Mouse (Mus musculus) forelimb bud, embryonic 11.5 days (tissue): ENCODE data around the gene Tut1.

Experiments
- DNase-seq: peaks from one replicate; pipeline ENCODE4 v3.0.0-alpha.2; 2012; ENCODE audit warnings: low read depth, low spot score

Tut1 gene

DNA sequence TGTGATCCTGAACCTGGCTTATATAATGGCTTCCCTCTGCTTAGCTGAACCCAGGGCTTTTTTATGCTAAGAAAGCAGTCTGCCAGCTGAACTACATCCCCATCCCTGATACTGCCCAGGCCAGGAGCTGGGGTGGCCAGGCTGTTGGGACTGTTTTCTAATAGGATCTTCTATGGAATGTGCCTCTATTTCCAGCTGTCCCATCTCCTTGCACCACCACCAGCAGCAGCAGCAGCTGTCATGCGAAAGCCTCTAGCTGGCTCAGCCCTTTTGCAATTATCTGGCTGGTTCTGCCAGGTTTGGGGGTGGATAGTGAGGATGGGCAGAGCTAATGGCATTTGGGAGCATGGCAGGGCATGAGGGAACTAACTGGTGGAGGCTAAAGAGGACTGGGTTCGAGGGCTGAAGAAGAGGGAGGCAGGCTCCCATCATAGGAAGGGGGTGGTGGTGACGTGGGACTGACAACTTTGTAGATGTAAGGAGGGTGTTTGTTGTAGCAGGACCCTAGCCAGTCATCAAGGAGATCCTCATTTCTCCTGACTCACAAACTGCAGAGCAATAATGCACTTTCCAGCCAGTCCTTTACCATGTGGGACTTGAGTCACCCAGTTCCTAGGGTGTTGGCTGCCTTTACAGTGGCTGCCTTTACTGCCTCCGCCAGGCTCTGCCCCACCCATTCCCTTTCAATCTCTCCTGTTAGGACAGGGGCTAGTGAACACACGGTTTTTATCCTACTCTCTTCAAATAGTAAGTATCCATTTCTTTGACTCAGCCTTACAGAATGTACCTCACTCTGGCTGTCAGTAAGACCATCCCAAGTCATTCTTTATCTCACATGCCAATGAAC, 28.9 kb downstream of the Tut1 start:
- DNase-seq: no peak

DNA sequence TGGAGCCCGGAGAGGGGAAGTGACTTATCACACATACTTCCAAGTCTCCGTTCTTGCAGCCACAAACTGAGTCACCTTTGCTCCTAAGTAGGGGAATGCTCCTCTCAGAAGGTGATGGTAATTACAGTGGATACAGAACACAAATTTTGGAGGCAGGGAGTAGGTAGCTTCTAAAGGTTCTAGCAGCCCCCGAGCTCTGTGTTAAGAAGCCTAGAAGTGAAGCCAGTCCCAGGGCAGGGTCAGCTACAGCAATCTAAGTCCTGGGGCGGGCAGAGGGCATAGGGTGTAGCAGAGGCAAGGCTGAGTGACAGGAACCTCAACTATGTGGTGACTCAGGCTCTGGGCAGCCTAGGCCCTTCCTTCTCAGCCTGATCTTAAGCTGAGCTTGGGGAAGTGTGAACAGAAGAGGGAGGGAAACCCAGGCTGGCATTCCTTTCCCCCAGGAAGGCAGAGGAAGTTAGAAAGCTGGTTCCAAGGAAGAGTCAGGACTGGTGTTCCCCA, 29.6 kb downstream of the Tut1 start:
- no peak for DNase-seq

DNA sequence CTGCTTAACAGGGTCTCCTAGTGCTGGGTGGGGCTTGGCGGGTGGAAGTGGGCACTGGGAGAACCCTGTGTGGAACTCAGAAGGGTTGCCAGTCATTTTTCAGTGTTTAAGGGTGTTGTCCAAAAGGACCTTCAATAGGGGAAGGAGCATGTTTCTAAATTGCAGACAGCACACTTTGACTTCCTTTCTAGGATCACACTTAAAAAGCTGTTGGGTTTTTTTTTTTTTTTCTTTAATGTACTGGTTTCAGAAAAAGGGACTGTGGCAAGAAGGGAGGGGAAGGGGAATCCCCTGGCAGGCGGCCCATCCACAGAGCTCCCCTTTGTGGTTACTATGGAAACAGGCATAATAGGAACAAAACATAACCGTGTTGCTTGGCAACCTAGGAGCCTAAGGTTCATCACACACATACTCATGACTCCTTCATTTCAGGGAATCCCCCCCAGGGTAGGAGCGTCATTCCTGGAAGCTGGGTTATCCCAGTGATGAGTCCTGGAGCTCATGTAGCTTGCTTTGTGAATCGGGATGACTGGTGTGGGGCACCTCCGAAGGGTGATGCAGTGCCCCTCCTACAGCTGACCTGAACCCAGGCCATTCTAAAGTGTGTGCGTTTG, 30.7 kb downstream of the Tut1 start:
- DNase-seq: peak; percentile 76

DNA sequence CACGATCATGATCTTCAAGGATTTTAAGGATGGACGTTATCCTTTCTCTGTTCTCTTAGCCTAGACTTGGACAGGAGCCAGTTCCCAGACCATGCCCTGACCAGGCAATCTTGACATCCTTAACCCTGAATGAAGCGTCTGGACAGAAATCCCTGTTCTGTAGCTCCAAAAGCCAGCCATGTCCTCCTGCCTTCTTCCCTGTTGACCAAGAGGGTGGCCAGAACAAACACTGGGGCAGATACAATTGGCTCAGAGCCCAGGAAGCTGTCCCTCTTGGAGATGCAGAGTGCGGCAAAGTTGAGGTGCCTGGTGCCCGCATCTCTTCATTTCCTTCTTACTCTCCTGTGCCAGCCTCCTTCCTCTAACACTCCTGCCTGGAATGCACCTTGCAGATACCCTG, 32.2 kb downstream of the Tut1 start:
- no peak for DNase-seq

DNA sequence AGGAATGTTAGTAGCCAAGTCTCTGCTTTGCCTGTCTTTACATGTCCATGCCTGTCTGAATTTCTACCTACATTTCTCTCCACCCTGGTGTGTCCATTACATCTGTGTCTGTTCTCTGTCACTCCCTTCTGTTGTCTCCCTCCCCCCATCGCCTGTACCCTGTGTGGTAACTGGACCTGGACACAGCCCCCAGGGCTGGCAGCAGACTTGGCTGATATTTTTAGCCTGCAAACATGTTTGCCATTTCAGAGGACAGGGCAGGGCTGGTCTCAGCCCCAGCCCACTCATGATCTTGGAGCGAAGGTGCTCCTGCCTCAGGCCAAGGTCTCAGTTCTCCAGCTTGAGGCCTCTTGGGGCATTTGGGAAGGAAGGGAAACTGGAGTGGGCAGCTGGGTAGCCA, 34.2 kb downstream of the Tut1 start:
- no peak for DNase-seq

DNA sequence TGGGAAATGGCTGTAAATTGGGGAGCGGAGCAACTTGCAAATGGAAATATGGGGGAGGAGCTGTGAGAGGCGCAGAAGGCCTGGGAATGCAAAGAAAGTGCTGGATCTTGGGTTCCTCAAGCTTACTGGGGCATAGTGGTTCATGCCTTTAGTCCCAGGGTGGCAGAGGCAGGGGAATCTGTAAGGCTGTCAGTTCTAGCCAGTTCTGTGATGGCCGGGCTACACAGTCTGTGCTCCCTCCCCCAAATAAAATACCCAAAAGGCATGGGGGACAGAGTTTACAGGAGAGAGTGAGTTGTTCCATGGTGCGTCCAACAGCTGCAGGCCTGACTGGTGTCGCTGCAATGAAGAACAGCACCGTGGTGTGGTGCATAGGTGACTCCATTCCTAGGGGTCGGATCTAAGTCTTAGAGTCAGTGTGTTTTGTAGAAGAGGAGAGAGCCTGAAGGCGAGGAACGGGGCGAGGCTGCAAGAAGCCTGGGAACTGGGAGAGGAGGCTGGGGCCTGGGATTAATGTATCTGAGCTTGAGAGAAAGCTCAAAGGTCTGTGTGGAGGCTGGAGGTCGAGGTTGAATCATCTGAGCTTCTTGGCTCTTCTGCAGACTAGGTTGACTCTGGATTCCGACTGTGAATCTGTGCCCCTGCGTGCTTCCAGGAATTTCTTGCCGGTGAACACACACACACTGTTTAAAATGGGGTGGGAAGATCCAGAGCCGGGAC, 34.9 kb downstream of the Tut1 start:
- no peak for DNase-seq

DNA sequence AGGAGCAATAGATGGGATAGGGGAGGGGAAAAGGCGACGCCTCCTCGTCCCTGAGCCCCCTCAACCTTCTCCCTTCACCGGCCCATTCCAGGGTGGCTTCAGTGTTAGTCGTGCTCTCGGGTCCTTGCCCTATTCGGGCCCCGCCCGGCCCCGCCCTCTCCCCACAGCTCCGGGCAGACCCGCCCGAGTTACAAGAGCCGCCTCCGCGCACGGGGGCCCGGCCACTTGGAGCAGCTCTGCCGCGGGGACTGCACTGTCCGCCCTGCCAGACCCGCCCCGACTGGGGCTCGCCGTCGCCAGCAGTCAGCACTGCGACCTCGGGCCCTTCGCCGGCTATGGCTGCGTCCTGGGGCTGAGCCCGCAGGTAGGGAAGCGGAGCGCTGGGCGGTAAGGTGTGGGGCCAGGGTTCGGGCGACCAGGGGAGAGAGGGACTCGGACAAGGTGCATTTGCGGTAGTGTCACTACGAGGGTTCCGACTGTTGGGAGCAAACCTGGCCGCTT, 35.5 kb downstream of the Tut1 start, which contains the start of gene Ahnak:
Gene Ahnak (plus strand): TSS at position 219 of the 501 bp plus-strand sequence.
- no peak for DNase-seq

DNA sequence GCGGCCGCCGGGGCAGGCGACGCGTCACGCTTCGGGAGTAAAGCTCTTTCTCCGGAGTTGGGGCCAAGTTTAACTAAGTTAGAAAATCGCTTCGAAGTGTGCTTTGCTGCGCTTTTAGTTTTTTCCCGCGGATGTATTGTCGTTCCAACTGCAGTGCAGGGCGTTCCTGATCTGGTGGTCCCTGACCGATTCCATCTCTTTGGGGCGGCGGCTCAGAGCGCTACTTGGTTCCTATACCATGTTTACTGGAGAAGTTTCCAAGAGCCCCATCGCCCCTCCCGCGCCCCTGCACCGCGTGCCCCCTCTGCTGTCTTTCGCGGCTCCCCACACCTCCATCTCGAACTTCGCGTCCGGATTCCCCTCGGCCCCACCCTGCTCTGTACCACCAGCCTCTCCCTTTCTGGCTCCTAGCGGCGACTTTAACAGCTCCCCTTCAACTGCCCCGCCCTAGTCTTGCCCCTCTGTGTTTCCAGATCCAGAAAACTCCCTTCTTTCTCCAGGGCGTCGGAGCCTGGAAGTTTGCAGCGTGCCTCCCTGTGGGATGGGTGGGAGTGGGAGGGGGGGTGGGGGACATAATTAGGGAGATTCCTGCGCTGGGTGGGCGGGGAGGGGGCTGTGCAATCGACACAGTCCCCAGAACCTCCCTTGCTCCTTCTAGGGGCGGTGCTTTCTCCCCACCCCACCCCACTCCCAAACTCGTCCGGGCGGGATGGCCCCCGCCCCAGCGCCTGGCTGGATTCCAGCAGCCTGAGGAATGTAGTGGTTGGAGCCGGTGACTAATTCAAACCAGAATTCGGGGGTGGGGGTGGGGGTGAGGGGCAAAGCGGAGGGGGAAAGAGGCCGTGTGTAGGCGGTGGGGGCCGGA, 36.2 kb downstream of the Tut1 start:
- DNase-seq: peak; percentile 89

DNA sequence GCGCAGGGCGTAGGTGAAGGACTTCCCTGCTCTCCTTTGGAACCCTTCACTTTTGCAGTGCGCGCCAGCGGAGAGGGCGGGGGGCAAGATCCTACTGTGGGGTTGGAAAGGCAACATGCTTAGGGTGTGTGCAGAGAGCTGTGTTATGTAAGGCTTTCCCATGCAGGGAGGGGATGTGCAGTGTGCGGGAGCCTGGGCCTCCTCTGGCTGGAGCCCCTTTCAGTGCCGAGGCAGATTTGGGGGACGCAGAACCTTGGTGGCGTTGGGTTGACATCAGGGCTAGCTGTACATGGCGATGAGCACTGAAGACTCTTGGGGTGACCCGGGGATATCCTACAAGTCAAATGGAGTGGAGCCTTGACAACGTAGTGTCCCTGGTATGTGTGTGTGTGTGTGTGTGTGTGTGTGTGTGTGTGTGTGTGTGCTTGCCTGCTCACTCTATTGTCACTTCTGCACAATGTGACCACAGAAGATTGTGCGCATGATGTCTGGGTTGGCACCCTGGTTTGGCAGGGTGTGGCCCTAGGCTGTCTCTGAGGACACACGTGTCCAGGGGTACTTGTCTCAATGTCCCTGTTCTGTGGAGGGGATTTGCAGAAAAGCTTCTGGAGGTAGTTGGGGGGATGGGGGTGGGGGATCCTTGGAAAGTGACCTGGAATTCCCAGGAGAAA, 36.9 kb downstream of the Tut1 start:
- no peak for DNase-seq

DNA sequence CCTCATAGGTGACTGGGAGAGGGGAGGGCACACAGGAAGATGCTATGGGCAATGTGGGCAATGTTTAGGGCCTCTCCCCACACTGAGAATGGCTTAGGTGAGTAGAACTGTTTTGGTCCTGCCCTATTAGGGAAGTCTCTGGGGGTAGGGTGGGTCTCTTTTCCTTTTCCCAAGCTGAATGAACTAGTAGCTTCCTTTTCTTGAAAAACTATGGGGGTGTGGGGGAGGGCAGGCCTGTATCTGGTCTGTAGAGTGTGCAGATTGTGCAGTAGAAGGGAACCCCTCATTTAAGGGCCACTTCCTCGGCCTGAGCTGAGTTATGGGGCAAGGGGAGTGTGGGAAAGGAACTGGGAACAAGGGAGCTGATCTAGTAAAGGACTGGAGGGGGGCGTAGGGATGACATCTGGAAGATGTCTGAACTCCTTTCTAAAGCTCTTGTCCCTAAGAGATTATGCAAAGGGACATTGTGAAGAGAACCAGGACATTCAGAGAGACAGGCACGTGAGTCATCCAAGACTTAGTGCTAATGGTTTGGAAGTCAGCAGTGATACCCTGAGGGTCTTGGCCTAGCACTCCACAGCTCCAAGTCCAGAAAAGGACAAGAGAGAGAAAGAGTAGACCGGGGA, 37.7 kb downstream of the Tut1 start:
- DNase-seq: no peak

DNA sequence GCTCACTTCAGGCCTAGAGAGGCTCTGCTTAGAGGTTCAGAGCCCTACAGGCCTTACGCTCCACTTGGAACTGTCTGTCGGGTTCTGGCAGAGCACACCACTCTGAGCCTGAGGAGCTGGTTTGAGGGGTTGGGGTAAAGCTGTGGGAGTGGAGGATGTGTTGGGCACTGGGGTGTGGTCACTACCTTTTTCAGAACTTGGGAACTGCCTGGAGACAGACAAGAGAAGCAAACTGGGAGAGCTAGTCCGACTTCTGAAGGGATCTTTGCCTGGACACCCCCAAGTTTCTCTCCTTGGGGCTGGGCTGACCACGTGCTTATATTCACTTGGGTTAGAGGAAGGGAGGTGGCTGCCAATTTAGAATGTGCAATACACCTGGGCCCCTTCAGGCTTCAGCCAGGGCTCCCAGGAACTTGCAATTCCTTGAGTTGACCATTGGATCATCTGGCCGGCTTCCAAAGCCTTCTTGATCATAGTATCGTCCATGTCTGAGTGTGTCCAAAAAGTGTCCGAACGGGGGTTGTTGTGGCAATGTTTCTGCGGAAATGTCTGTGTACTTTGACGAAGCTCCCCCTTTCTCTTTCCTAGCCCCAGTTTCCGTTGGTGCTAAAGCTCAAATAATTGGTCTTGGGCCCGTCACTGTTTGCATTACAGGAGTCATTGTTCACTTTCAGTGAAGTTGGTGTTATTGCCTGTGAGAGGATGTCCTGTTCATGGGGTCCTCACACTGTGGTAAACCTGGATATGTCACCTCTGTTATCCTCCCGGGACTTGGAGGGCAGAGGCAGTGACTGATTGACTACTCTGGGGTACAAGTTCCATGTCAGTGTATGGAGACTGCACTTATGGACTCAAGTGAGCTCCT, 38.5 kb downstream of the Tut1 start:
- DNase-seq: no peak

DNA sequence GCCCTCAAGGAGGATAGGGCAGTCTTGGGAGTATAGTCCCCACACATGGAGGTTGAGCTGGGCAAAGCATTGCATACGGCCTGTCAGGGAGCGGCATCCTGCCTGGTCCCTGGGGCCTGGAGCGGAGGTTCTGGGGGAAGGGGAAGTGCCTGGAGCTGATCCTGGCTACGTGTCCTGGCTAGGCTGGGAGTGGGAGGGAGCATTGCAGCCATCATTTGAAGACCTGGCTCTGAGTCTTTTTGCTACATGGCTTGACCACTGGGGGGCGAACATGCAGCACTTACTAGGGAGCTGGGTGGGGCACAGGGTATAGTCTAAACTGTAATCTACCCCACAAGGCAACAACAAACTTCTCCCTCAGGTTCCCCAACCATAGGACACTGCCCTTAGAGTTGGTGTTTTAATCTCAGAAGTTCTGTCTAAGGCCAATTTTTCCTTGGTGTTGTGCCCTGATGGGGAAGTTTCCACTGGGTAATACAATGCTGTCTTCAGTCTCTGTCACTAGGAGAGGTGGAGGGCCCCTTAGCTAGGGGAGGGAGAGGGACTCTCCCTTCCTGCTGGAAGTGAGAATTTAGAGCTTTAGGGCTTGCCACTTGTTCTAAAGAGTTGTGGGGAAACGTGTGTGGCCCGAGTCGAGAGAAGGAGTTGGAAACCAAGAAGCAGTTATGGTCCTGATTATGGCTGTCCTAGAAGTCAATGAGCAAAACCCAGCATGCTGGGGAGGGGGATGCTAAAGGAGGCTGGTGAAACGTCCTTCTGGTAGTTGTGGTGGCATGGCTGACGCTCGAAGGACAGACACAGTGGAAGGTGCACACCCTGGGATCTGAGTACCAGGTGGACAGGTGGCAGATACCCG, 39.4 kb downstream of the Tut1 start:
- peak; percentile 63 for DNase-seq

DNA sequence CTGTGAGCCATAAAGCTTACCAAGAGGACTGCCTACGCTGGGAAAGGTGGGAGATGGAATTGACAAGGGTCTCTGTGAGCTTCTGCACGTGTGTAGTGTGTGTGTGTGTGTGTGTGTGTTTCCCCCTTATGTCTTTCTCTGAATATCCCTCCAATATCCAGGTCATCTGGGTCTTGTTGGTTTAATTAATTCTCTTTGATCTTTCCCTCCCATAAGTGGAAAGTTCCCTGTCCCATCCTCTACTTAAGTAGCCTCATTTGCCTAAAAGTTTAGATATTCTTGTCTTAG, 39.9 kb downstream of the Tut1 start:
- DNase-seq: no peak

DNA sequence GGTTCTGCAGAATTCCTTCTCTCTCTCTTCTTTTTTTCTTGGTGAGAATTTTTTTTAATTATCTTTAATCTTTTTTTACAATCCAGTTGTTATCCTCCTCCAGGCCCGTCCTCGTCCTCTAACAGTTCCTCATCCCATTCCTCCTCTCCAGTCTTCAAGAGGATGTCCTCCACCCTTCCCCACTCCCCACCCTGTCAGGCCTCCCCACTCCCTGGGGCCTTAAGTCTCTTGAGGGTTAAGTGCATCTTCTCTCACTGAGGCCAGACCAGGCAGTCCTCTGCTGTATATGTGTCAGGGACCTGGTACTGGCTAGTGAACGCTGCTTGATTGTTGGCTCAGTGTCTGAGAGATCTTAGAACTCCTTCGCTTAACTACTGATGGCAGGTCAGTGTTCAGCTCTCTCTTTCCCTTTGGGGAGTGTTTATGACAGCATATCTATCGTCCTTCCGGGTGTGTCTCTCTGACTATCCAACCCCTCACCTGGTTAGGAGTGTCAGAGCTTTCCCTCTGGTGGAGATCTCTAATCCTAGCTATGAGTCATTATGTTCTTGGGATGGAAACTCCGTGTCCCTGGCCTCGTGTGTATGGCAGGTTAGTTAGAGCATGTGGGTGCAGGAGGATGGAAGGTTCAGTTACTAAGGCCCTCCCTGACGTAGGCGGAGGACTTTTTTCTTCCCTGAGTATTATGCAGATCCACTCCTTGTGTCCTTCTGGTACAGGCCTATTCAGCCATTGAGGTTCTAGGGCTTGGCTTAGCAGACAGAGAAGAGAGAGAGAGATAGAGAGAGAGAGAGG, 41.4 kb downstream of the Tut1 start:
- no peak for DNase-seq

DNA sequence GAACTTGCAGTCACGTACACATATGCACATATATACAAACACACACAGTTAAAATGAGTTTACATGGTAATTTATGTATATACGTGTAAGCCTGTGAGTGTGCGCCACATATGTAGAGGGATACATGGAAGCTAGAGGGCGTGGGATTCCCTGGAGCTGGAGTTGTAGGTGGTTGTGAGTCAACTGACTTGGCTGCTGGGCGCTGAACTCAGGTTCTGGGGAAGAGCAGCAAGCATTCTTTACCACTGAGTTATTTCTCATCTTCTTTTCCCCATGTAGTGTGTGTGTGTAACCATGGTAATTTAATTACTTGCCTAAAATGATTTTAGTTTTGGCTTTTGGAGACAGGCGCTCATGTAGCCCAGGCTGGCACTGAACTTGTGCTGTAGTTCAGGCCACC, 43.0 kb downstream of the Tut1 start:
- DNase-seq: no peak

DNA sequence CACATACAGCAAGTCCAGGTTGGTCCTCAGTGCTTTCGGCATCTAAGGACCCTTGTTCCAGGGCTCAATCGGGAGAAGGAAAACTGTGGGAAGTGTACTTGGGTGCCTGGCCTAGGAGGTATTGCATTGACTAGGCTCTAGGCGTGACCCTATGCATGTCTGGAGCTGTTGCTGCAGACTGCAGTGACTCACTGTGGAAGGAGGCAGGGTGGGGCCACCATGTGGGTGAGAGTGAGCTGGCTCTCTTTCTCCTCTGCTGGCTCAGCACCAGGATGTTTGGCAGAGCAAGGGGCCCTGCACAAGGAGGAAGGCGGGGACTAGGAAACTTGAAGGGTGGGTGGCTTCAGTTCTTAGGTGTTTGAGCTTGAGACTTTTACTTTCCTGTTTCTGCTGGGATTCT, 43.9 kb downstream of the Tut1 start:
- DNase-seq: no peak

DNA sequence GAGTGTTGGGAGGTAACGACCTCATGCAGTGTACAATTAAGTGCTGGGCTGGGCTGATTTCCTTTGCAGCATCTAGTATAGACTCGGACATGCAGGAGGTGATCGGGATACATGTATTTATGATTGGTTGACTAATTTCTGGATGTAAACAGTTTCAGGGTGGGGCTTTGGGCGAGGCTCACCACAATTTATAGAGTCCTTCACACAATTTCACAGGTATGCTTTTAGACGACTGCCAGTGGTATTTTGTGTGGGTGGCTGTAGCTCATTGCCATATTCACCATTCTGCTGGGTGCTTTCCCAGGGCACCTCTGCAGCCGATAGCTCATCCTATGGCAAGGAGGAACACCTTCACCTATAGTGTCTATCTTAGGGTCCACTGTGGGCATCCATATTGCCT, 44.9 kb downstream of the Tut1 start:
- no peak for DNase-seq

DNA sequence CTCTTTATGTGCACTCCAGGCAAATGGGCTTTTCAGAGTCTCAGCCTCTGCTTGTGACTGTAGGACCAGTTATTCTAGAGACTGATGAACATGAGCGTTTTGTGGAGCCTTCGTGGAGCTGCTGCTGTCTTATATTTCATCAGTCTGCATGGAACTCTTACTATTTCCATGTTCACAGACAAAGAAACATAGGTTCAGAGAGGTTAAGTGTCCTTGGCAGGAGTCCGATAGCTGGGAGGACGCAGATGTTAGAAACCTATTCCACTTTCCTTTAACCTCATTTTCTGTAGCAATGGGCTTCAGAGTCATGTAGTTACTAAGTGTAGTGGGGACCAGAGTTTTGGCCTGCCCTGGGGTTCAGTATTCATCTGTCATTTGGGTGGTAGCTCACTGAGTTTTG, 45.6 kb downstream of the Tut1 start:
- no peak for DNase-seq
